Mouse (Mus musculus) neutrophil, adult 59 days (primary cell): ENCODE results near the gene 1700012B07Rik. TPM values are rescaled to one million over a fixed set of nuclear protein-coding genes. Genes with fewer than 3 reads are reported as not detected.

Source experiments
- total RNA-seq, 2 experiments: library from RNA; stranded (reverse); gene quantifications; 1 replicate in 1 of 2; 2 replicates in 1 of 2; pipeline ENCODE4 v1.2.4; 2023

The 1700012B07Rik gene
- total RNA-seq = not detected

GRCm38 (mm10) chr11:109827946-109828345 is at the start of gene 1700012B07Rik:
1700012B07Rik (minus strand) TSS chr11:109828046.

Other genes starting within 250 kb of the 1700012B07Rik start
- gene Wipi1, start 216.1 kb downstream of the 1700012B07Rik start, total RNA-seq = 10 to 100 TPM; 35.1 to 49.5 TPM
- gene Prkar1a, start 178.6 kb downstream of the 1700012B07Rik start, total RNA-seq = 100 to 1,000 TPM; 164 to 182 TPM
- gene Fam20a, start 105.8 kb downstream of the 1700012B07Rik start, total RNA-seq = not detected
- gene Abca8b, start 167.8 kb upstream of the 1700012B07Rik start, total RNA-seq = under 1 TPM; 0.04 to 0.07 TPM